Mouse (Mus musculus): Measurements from ENCODE around the gene Ccp110.

DNA sequence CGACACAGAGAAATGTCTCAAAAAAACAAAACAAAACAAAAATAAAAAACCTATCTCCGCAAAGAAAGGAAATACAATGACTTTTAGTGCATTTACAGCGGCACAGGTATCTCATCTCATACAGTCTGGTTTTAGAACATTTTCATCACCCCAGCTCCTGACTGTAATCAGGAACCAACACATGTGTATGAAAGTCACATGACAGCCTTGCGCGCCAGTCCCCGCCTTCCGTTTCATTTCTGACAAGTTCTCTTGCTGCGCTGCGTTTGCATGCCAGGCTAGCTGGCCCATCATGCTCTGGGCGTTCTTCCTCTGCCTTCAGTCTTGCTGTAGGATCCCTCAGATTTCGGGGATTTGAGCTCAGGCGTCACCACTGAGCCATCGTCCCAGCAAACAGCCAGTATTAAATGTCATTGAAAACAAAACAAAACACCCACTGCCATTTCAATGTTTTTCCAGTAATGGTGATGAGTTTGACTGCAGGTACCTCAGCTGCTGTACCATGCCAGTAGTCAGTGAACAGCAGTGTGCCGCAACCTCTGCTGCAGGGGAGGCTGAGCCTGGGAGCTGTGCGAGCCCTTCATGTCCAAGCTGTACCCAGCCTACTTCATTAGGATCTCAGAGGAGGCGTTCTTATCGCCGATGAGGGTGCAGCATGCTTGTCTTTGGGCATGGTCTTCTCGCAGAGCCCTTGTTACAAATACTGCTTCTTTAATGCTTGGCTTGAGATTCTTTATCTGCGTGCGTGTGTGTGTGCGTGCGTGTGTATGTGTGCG, 44.3 kb downstream of the Ccp110 start:
- TF ChIP-seq CTCF (IDR thresholded peaks at IDR 0.05; ENCODE audit: extremely low read depth, insufficient read depth, insufficient read length, insufficient replicate concordance), result no peak
- TF ChIP-seq POLR2A (IDR thresholded peaks at IDR 0.05; ENCODE audit: low read depth, low read length), result no peak
